Mouse (Mus musculus) C2C12 (cell line): ENCODE data around the gene Aspdh.

Experiments used
- CTCF ChIP-seq: IDR thresholded peaks from one replicate; pipeline ENCODE4 v1.5.1; 2011; ENCODE audit not compliant: control insufficient read depth, insufficient read depth, insufficient read length
- USF1 ChIP-seq: IDR thresholded peaks from one replicate; pipeline ENCODE4 v1.6.1; 2011; ENCODE audit warnings: low read depth, mild to moderate bottlenecking, control low read depth, moderate library complexity

DNA sequence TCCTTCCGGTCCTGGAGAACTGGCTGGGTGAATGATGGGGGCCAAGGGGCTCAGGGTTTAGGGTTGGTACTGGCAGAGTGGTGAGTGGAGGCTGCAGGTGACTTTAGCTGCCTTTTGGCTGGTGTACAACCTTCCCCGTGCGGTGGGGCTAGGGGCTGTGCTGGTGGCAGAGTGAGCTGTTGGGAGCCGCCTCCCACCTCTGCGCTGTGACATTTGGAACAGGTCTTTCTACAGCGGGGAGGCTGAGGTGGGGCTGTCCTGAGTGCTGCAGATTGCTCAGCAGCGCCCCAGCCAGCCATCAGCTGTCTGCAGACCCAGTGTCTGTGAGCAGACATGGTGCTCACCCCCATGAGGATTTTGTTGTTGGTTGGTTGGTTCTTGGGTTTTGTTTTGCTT is 19.7 kb upstream of the Aspdh start:
- TF ChIP-seq CTCF (no peak), USF1 (no peak)
